9 mouse cellular contexts compared by ENCODE assay signal in genomic region chr6:116128710-116129109, GRCm38 (mm10).
DNase-seq lines count a peak whose midpoint lies in the region; ATAC-seq lines count a peak whose summit lies in the region.
"Had no signal": no experiment of that assay in that cellular context is flagged by ENCODE, and none has a peak within 500 bp of the region (broad histone marks: within the 10 kb centered on the region; RNA-seq: fewer than 3 reads in every experiment).

No protein-coding gene starts in this region.

- H3K36me3 ChIP-seq in midbrain, embryonic 14.5 days (ENCODE audit: control insufficient read depth, insufficient read depth, low read length), result peaks cover 5% of the 10 kb centered on the region; the same call in 1 of the 2 replicates
- peaks cover 7% of the 10 kb centered on the region for H3K36me3 ChIP-seq in midbrain, embryonic 10.5 days

- 6% methylated on average over 1 of the region's 1 CpGs for WGBS in midbrain, embryonic 14.5 days
- WGBS in midbrain, embryonic 10.5 days, result 5% methylated on average over 1 of the region's 1 CpGs

- H3K4me2 ChIP-seq in midbrain, embryonic 14.5 days (ENCODE audit: low read length), result no peak overlapping the region
- H3K4me2 ChIP-seq: midbrain, embryonic 12.5 days had no signal

- H3K4me1 ChIP-seq in midbrain, embryonic 14.5 days (ENCODE audit: control insufficient read depth, insufficient read depth, low read length), result no peaks in the 10 kb centered on the region
- H3K4me1 ChIP-seq in midbrain, embryonic 10.5 days, result peaks cover 11% of the 10 kb centered on the region

- DNase-seq in gastrocnemius, adult 18-20 months (ENCODE audit: low spot score), result peak; percentile 55
- no peak for DNase-seq in gastrocnemius, postnatal 4 days (ENCODE audit: low spot score in 2 of 2)
- peak; percentile 67 for DNase-seq in midbrain, embryonic 14.5 days
- no peak for DNase-seq in midbrain, embryonic 10.5 days (ENCODE audit: low spot score)
- peak; percentile 40 to 68 for DNase-seq in cerebellum, postnatal 25 days
- DNase-seq in retina, adult 2 months (ENCODE audit: low read depth, low spot score), result peak; percentile 42
- no peak for DNase-seq in layer of hippocampus, adult 18-20 months (ENCODE audit: low spot score in 2 of 2)
- no peak for DNase-seq in frontal cortex, postnatal 14 days (ENCODE audit: low spot score in 2 of 2)

- ATAC-seq in midbrain, embryonic 14.5 days (ENCODE audit: low FRiP score, low TSS enrichment), result no peak

- no peak overlapping the region for H3K4me3 ChIP-seq in midbrain, embryonic 14.5 days (replicated peaks; ENCODE audit: low read depth, low read length)
- H3K4me3 ChIP-seq in midbrain, embryonic 10.5 days, result no peak overlapping the region
- H3K4me3 ChIP-seq: midbrain, embryonic 12.5 days had no signal

- no peak overlapping the region for H3K27ac ChIP-seq in midbrain, embryonic 14.5 days (replicated peaks; ENCODE audit: low read depth, low read length)
- H3K27ac ChIP-seq in midbrain, embryonic 10.5 days (replicated peaks), result no peak overlapping the region
- H3K27ac ChIP-seq: midbrain, embryonic 12.5 days had no signal

- no peak overlapping the region for H3K9ac ChIP-seq in midbrain, embryonic 14.5 days (replicated peaks; ENCODE audit: low read length)
- H3K9ac ChIP-seq: midbrain, embryonic 12.5 days had no signal

- H3K27me3 ChIP-seq in midbrain, embryonic 14.5 days (ENCODE audit: control insufficient read depth, insufficient read depth, low read length), result no peaks in the 10 kb centered on the region
- H3K27me3 ChIP-seq in midbrain, embryonic 10.5 days (ENCODE audit: low read depth, poor library complexity, severe bottlenecking), result no peaks in the 10 kb centered on the region
- H3K27me3 ChIP-seq: midbrain, embryonic 12.5 days had no signal

- no peaks in the 10 kb centered on the region for H3K9me3 ChIP-seq in midbrain, embryonic 14.5 days (ENCODE audit: control insufficient read depth, low read length)
- no peaks in the 10 kb centered on the region for H3K9me3 ChIP-seq in midbrain, embryonic 10.5 days (replicated peaks)
- H3K9me3 ChIP-seq: midbrain, embryonic 12.5 days had no signal

Comparison
In these comparisons a context has a peak if more than half of its experiments do, and no peak if none do; other contexts are left out.
1. DNase-seq: peak in gastrocnemius, adult 18-20 months (single experiment), midbrain, embryonic 14.5 days (single experiment), cerebellum, postnatal 25 days (2 of 2) and retina, adult 2 months (single experiment); none in gastrocnemius, postnatal 4 days (0 of 2), midbrain, embryonic 10.5 days (single experiment), layer of hippocampus, adult 18-20 months (0 of 2) and frontal cortex, postnatal 14 days (0 of 2).